Comparison of ENCODE assay signal across 11 mouse cellular contexts in genomic region chr10:90830268-90830585, GRCm38 (mm10).
DNase-seq lines count a peak whose midpoint lies in the region; ATAC-seq and TF ChIP-seq lines count a peak whose summit lies in the region.
"Had no signal": no experiment of that assay in that cellular context is flagged by ENCODE, and none has a peak within 500 bp of the region (broad histone marks: within the 10 kb centered on the region; RNA-seq: fewer than 3 reads in every experiment).

No protein-coding gene starts in this region.

- H3K9me3 ChIP-seq in heart, embryonic 15.5 days (replicated peaks), result no peaks in the 10 kb centered on the region
- no peaks in the 10 kb centered on the region for H3K9me3 ChIP-seq in embryonic facial prominence, embryonic 12.5 days
- no peaks in the 10 kb centered on the region for H3K9me3 ChIP-seq in forebrain, postnatal 0 days (ENCODE audit: low read length)
- H3K9me3 ChIP-seq in midbrain, embryonic 12.5 days, result no peaks in the 10 kb centered on the region

- H3K4me2 ChIP-seq in heart, embryonic 15.5 days, result peak overlapping the region; percentile 91
- peak overlapping the region; percentile 99; the same call in 1 of the 2 replicates for H3K4me2 ChIP-seq in embryonic facial prominence, embryonic 12.5 days (replicated peaks)
- H3K4me2 ChIP-seq in forebrain, postnatal 0 days (ENCODE audit: low read depth), result peak overlapping the region; percentile 79
- peak overlapping the region; percentile 87 for H3K4me2 ChIP-seq in midbrain, embryonic 12.5 days (replicated peaks)

- no peak for ATAC-seq in heart, embryonic 15.5 days (replicated peaks; ENCODE audit: insufficient number of reproducible peaks, insufficient read depth, low FRiP score, low read depth)
- no peak for ATAC-seq in embryonic facial prominence, embryonic 12.5 days (ENCODE audit: insufficient number of reproducible peaks, insufficient read depth, low FRiP score, low TSS enrichment)
- ATAC-seq in forebrain, postnatal 0 days, result no peak
- no peak for ATAC-seq in midbrain, embryonic 12.5 days (ENCODE audit: low FRiP score, low read depth)
- ATAC-seq in megakaryocyte progenitor cell, adult 5-6 weeks (replicated peaks; ENCODE audit: poor library complexity), result no peak
- ATAC-seq: intestine, embryonic 16.5 days had no signal

- peaks cover 12% of the 10 kb centered on the region for H3K4me1 ChIP-seq in heart, embryonic 15.5 days (replicated peaks)
- H3K4me1 ChIP-seq in embryonic facial prominence, embryonic 12.5 days, result 0 out of 2 replicates have a peak, but pooled peaks cover 3% of the 10 kb centered on the region
- H3K4me1 ChIP-seq in forebrain, postnatal 0 days (ENCODE audit: insufficient read depth), result peaks cover 6% of the 10 kb centered on the region; the same call in 1 of the 2 replicates
- H3K4me1 ChIP-seq in midbrain, embryonic 12.5 days, result peaks cover 19% of the 10 kb centered on the region

- H3K4me3 ChIP-seq in heart, embryonic 15.5 days, result no peak overlapping the region
- H3K4me3 ChIP-seq in embryonic facial prominence, embryonic 12.5 days, result peak overlapping the region; percentile 57; the same call in 1 of the 2 replicates
- peak overlapping the region; percentile 81 for H3K4me3 ChIP-seq in forebrain, postnatal 0 days (ENCODE audit: low read depth, low read length)
- peak overlapping the region; percentile 72 for H3K4me3 ChIP-seq in midbrain, embryonic 12.5 days

- no peak overlapping the region for H3K9ac ChIP-seq in heart, embryonic 15.5 days
- H3K9ac ChIP-seq in embryonic facial prominence, embryonic 12.5 days, result no peak overlapping the region
- H3K9ac ChIP-seq in forebrain, postnatal 0 days, result peak overlapping the region; percentile 76
- H3K9ac ChIP-seq in midbrain, embryonic 12.5 days (replicated peaks), result peak overlapping the region; percentile 63

- peaks cover 74% of the 10 kb centered on the region for H3K27me3 ChIP-seq in heart, embryonic 15.5 days
- peaks cover 71% of the 10 kb centered on the region for H3K27me3 ChIP-seq in embryonic facial prominence, embryonic 12.5 days
- peaks cover 3% of the 10 kb centered on the region; the same call in 1 of the 2 replicates for H3K27me3 ChIP-seq in forebrain, postnatal 0 days (ENCODE audit: insufficient read depth, low read length)
- H3K27me3 ChIP-seq in midbrain, embryonic 12.5 days, result peaks cover 66% of the 10 kb centered on the region

- H3K27ac ChIP-seq in heart, embryonic 15.5 days, result no peak overlapping the region
- H3K27ac ChIP-seq in embryonic facial prominence, embryonic 12.5 days, result no peak overlapping the region
- no peak overlapping the region for H3K27ac ChIP-seq in forebrain, postnatal 0 days (ENCODE audit: low read depth, low read length)
- no peak overlapping the region for H3K27ac ChIP-seq in midbrain, embryonic 12.5 days (replicated peaks)

- no peaks in the 10 kb centered on the region for H3K36me3 ChIP-seq in heart, embryonic 15.5 days
- H3K36me3 ChIP-seq in embryonic facial prominence, embryonic 12.5 days, result no peaks in the 10 kb centered on the region
- no peaks in the 10 kb centered on the region for H3K36me3 ChIP-seq in forebrain, postnatal 0 days (ENCODE audit: insufficient read depth)
- no peaks in the 10 kb centered on the region for H3K36me3 ChIP-seq in midbrain, embryonic 12.5 days

- no peak for TF ChIP-seq CTCF in forebrain, postnatal 0 days (IDR thresholded peaks at IDR 0.05; ENCODE audit: low read depth)

- 3% methylated on average over 11 of the region's 11 CpGs for WGBS in heart, embryonic 15.5 days
- WGBS in embryonic facial prominence, embryonic 12.5 days, result under 1% methylated on average over 11 of the region's 11 CpGs
- WGBS in forebrain, postnatal 0 days, result under 1% methylated on average over 11 of the region's 11 CpGs
- WGBS in midbrain, embryonic 12.5 days, result 1% methylated on average over 11 of the region's 11 CpGs

- no peak for DNase-seq in heart, adult 18-20 months
- peak; percentile 26 for DNase-seq in forebrain, postnatal 0 days
- no peak for DNase-seq in layer of hippocampus, adult 9-11 months
- no peak for DNase-seq in gastrocnemius, adult 8-10 months (ENCODE audit: low spot score in 2 of 2)
- DNase-seq: cerebellum, adult 11 months; gastrocnemius, postnatal 10 days had no signal

Comparison
In these comparisons a context has a peak if more than half of its experiments do, and no peak if none do; other contexts are left out.
1. H3K9ac ChIP-seq: peak in forebrain, postnatal 0 days (single experiment) and midbrain, embryonic 12.5 days (single experiment); none in heart, embryonic 15.5 days (single experiment) and embryonic facial prominence, embryonic 12.5 days (single experiment).
2. Peak in every context shown above with its lines, with median percentiles within 50 percentile points of each other: H3K4me2 ChIP-seq.